Mouse (Mus musculus): Measurements from ENCODE around the gene Abtb2. TPM values are rescaled to one million over a fixed set of nuclear protein-coding genes. Genes with fewer than 3 reads are reported as not detected.

Gene Abtb2
- polyA plus RNA-seq, 1 experiment: 16.1 TPM

- no peak overlapping the region for H3K4me2 ChIP-seq (ENCODE audit: low read depth)
- H3K36me3 ChIP-seq (ENCODE audit: control insufficient read depth, insufficient read depth): no peaks in the 10 kb centered on the region
- H3K79me2 ChIP-seq (ENCODE audit: control insufficient read depth, insufficient read depth): peaks cover 7% of the 10 kb centered on the region
- no peak overlapping the region for H3ac ChIP-seq (ENCODE audit: control insufficient read depth, insufficient read length)
- H3K4me3 ChIP-seq: no peak overlapping the region
- no peak for TF ChIP-seq POLR2AphosphoS2 (IDR thresholded peaks at IDR 0.05; ENCODE audit: insufficient read length, low read depth)
- no peak for TF ChIP-seq TCF3 (IDR thresholded peaks at IDR 0.05; ENCODE audit: insufficient read length, low read depth)
- TF ChIP-seq USF1 (IDR thresholded peaks at IDR 0.05; ENCODE audit: low read depth): no peak
- TF ChIP-seq MAX (IDR thresholded peaks at IDR 0.05; ENCODE audit: low read depth): no peak
- no peak for TF ChIP-seq MYOG (IDR thresholded peaks at IDR 0.05; ENCODE audit: control insufficient read depth in 1 of 3, insufficient read depth in 1 of 3, insufficient read length in 2 of 3, low read depth in 2 of 3)
- no peak for TF ChIP-seq TCF12 (IDR thresholded peaks at IDR 0.05; ENCODE audit: insufficient read depth, poor library complexity, severe bottlenecking)
- no peak for TF ChIP-seq MYOD1 (IDR thresholded peaks at IDR 0.05; ENCODE audit: control insufficient read depth in 1 of 3, insufficient read length in 2 of 3, low read depth in 2 of 3)
- no peak for TF ChIP-seq POLR2A (IDR thresholded peaks at IDR 0.05; ENCODE audit: insufficient read length, low read depth)
- no peak for TF ChIP-seq SRF (IDR thresholded peaks at IDR 0.05; ENCODE audit: control insufficient read depth, insufficient read length, low read depth)
- no peak for TF ChIP-seq REST (IDR thresholded peaks at IDR 0.05; ENCODE audit: insufficient read depth, insufficient read length)
- no peak for TF ChIP-seq E2F4 (IDR thresholded peaks at IDR 0.05; ENCODE audit: insufficient read depth)
- TF ChIP-seq CEBPB (IDR thresholded peaks at IDR 0.05; ENCODE audit: insufficient read depth, poor library complexity, severe bottlenecking): no peak
- H3K27me3 ChIP-seq (ENCODE audit: control insufficient read depth, insufficient read depth, insufficient read length): no peaks in the 10 kb centered on the region
These were observed 52.3 kb downstream of the Abtb2 start for GRCm38 (mm10) chr2:103618407-103618806.

- no peaks in the 10 kb centered on the region for H3K27me3 ChIP-seq (ENCODE audit: control insufficient read depth, insufficient read depth, insufficient read length)
- TF ChIP-seq USF1 (IDR thresholded peaks at IDR 0.05; ENCODE audit: low read depth): no peak
- no peak for TF ChIP-seq POLR2AphosphoS2 (IDR thresholded peaks at IDR 0.05; ENCODE audit: insufficient read length, low read depth)
- no peak for TF ChIP-seq CEBPB (IDR thresholded peaks at IDR 0.05; ENCODE audit: insufficient read depth, poor library complexity, severe bottlenecking)
- TF ChIP-seq REST (IDR thresholded peaks at IDR 0.05; ENCODE audit: insufficient read depth, insufficient read length): no peak
- no peak for TF ChIP-seq SRF (IDR thresholded peaks at IDR 0.05; ENCODE audit: control insufficient read depth, insufficient read length, low read depth)
- TF ChIP-seq MYOD1 (IDR thresholded peaks at IDR 0.05; ENCODE audit: control insufficient read depth in 1 of 3, insufficient read length in 2 of 3, low read depth in 2 of 3): no peak
- no peak for TF ChIP-seq TCF12 (IDR thresholded peaks at IDR 0.05; ENCODE audit: insufficient read depth, poor library complexity, severe bottlenecking)
- no peak for TF ChIP-seq MAX (IDR thresholded peaks at IDR 0.05; ENCODE audit: low read depth)
- no peak for TF ChIP-seq POLR2A (IDR thresholded peaks at IDR 0.05; ENCODE audit: insufficient read length, low read depth)
- no peak for TF ChIP-seq TCF3 (IDR thresholded peaks at IDR 0.05; ENCODE audit: insufficient read length, low read depth)
- TF ChIP-seq MYOG (IDR thresholded peaks at IDR 0.05; ENCODE audit: control insufficient read depth in 1 of 3, insufficient read depth in 1 of 3, insufficient read length in 2 of 3, low read depth in 2 of 3): no peak
- no peak for TF ChIP-seq E2F4 (IDR thresholded peaks at IDR 0.05; ENCODE audit: insufficient read depth)
- no peak overlapping the region for H3K4me2 ChIP-seq (ENCODE audit: low read depth)
- peaks cover 7% of the 10 kb centered on the region for H3K79me2 ChIP-seq (ENCODE audit: control insufficient read depth, insufficient read depth)
- H3ac ChIP-seq (ENCODE audit: control insufficient read depth, insufficient read length): no peak overlapping the region
- no peaks in the 10 kb centered on the region for H3K36me3 ChIP-seq (ENCODE audit: control insufficient read depth, insufficient read depth)
- no peak overlapping the region for H3K4me3 ChIP-seq
These were observed 56.8 kb downstream of the Abtb2 start for GRCm38 (mm10) chr2:103622950-103623349.

DNA sequence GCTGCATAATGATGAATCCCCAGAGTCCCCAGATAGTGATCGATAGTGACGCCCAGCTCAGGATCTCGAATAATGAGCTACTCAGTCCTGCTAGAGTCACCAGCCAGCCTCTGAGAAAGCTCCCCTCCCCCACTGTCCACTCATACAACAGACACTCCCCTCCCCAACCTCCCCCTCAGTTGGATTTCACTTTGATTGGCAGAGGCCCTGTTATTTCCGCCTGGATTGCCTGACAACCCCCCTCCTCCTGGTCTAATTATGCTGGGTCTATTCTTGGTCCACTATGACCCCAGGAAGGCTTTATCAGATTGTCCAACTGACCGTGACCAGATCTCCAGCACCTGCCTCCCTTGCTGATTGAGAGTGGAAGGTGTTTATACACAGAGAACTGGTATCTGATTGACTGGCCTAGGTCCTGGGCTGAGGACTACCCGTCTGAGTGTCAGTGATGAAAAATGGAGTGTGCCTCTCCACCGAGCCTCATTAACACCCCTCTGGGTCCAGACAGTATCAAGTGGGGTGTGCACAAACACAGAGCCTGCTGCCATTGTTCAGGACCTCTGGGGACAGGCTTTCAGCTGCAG, 59.3 kb downstream of the Abtb2 start:
- Histone ChIP-seq H3K79me2 (ENCODE audit: control insufficient read depth, insufficient read depth) (no peaks in the 10 kb centered on the region), H3K27me3 (ENCODE audit: control insufficient read depth, insufficient read depth, insufficient read length) (no peaks in the 10 kb centered on the region), H3K4me3 (no peak overlapping the region), H3K4me2 (ENCODE audit: low read depth) (no peak overlapping the region), H3K36me3 (ENCODE audit: control insufficient read depth, insufficient read depth) (no peaks in the 10 kb centered on the region), H3ac (ENCODE audit: control insufficient read depth, insufficient read length) (no peak overlapping the region)
- TF ChIP-seq POLR2AphosphoS2 (IDR thresholded peaks at IDR 0.05; ENCODE audit: insufficient read length, low read depth) (no peak), E2F4 (IDR thresholded peaks at IDR 0.05; ENCODE audit: insufficient read depth) (no peak), MYOG (IDR thresholded peaks at IDR 0.05; ENCODE audit: control insufficient read depth in 1 of 3, insufficient read depth in 1 of 3, insufficient read length in 2 of 3, low read depth in 2 of 3) (no peak), CEBPB (IDR thresholded peaks at IDR 0.05; ENCODE audit: insufficient read depth, poor library complexity, severe bottlenecking) (no peak), MAX (IDR thresholded peaks at IDR 0.05; ENCODE audit: low read depth) (no peak)

- TF ChIP-seq TCF12 (IDR thresholded peaks at IDR 0.05; ENCODE audit: insufficient read depth, poor library complexity, severe bottlenecking) (no peak), MYOD1 (IDR thresholded peaks at IDR 0.05; ENCODE audit: control insufficient read depth in 1 of 3, insufficient read length in 2 of 3, low read depth in 2 of 3) (no peak), MAX (IDR thresholded peaks at IDR 0.05; ENCODE audit: low read depth) (no peak), REST (IDR thresholded peaks at IDR 0.05; ENCODE audit: insufficient read depth, insufficient read length) (no peak), E2F4 (IDR thresholded peaks at IDR 0.05; ENCODE audit: insufficient read depth) (no peak)
- H3K36me3 ChIP-seq (ENCODE audit: control insufficient read depth, insufficient read depth): no peaks in the 10 kb centered on the region
- H3K27me3 ChIP-seq (ENCODE audit: control insufficient read depth, insufficient read depth, insufficient read length): no peaks in the 10 kb centered on the region
- no peaks in the 10 kb centered on the region for H3K79me2 ChIP-seq (ENCODE audit: control insufficient read depth, insufficient read depth)
- H3K4me2 ChIP-seq (ENCODE audit: low read depth): no peak overlapping the region
- H3K4me3 ChIP-seq: no peak overlapping the region
- no peak overlapping the region for H3ac ChIP-seq (ENCODE audit: control insufficient read depth, insufficient read length)
These were observed 61.0 kb downstream of the Abtb2 start for GRCm38 (mm10) chr2:103627101-103627500.

DNA sequence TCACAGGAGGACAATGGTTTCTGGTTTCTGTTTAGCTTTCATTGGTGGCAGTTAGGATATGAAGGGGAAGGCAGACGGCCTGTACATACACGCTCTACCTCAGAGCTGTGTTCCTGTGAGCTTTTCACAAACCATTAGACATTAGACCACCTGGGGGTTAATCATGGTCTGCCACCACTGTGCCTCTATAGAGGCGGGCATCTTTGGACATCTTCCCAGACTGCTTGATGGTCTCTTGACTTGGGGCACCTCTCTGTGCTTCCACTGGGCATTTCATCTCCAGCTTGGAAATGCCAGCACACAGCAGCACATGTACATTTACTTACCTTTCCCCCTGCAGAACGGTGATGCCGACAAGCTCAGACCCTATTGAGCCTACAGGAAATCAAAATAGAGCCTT, 63.8 kb downstream of the Abtb2 start:
- H3ac ChIP-seq (ENCODE audit: control insufficient read depth, insufficient read length): no peak overlapping the region
- no peaks in the 10 kb centered on the region for H3K27me3 ChIP-seq (ENCODE audit: control insufficient read depth, insufficient read depth, insufficient read length)
- no peak overlapping the region for H3K4me3 ChIP-seq
- TF ChIP-seq POLR2AphosphoS2 (IDR thresholded peaks at IDR 0.05; ENCODE audit: insufficient read length, low read depth) (no peak), USF1 (IDR thresholded peaks at IDR 0.05; ENCODE audit: low read depth) (no peak), SRF (IDR thresholded peaks at IDR 0.05; ENCODE audit: control insufficient read depth, insufficient read length, low read depth) (no peak), REST (IDR thresholded peaks at IDR 0.05; ENCODE audit: insufficient read depth, insufficient read length) (no peak), MYOD1 (IDR thresholded peaks at IDR 0.05; ENCODE audit: control insufficient read depth in 1 of 3, insufficient read length in 2 of 3, low read depth in 2 of 3) (no peak), E2F4 (IDR thresholded peaks at IDR 0.05; ENCODE audit: insufficient read depth) (no peak), TCF3 (IDR thresholded peaks at IDR 0.05; ENCODE audit: insufficient read length, low read depth) (no peak), TCF12 (IDR thresholded peaks at IDR 0.05; ENCODE audit: insufficient read depth, poor library complexity, severe bottlenecking) (no peak), CEBPB (IDR thresholded peaks at IDR 0.05; ENCODE audit: insufficient read depth, poor library complexity, severe bottlenecking) (no peak), MAX (IDR thresholded peaks at IDR 0.05; ENCODE audit: low read depth) (no peak), MYOG (IDR thresholded peaks at IDR 0.05; ENCODE audit: control insufficient read depth in 1 of 3, insufficient read depth in 1 of 3, insufficient read length in 2 of 3, low read depth in 2 of 3) (no peak), POLR2A (IDR thresholded peaks at IDR 0.05; ENCODE audit: insufficient read length, low read depth) (no peak)
- H3K4me2 ChIP-seq (ENCODE audit: low read depth): no peak overlapping the region
- no peaks in the 10 kb centered on the region for H3K36me3 ChIP-seq (ENCODE audit: control insufficient read depth, insufficient read depth)
- H3K79me2 ChIP-seq (ENCODE audit: control insufficient read depth, insufficient read depth): no peaks in the 10 kb centered on the region
